ENCODE assay signal across 29 mouse cellular contexts in genomic region chr12:34559001-34559400, GRCm38 (mm10).
DNase-seq lines count a peak whose midpoint lies in the region; ATAC-seq and TF ChIP-seq lines count a peak whose summit lies in the region.
"Had no signal": no experiment of that assay in that cellular context is flagged by ENCODE, and none has a peak within 500 bp of the region (broad histone marks: within the 10 kb centered on the region; RNA-seq: fewer than 3 reads in every experiment).

No protein-coding gene starts in this region.

- no peaks in the 10 kb centered on the region for H3K9me3 ChIP-seq in neural tube, embryonic 11.5 days (ENCODE audit: control insufficient read depth, low read length)
- H3K9me3 ChIP-seq in embryonic facial prominence, embryonic 10.5 days = no peaks in the 10 kb centered on the region
- H3K9me3 ChIP-seq: embryonic facial prominence, embryonic 13.5 days; forebrain, embryonic 15.5 days; G1E; heart, embryonic 12.5 days; kidney, embryonic 15.5 days; midbrain, embryonic 13.5 days; neural tube, embryonic 12.5 days had no signal

- TF ChIP-seq CTCF in kidney, adult 2 months (conservative IDR thresholded peaks at IDR 0.05; ENCODE audit: insufficient read depth, insufficient read length, low read depth, low read length) = no peak

- no peak overlapping the region for H3K4me3 ChIP-seq in kidney, adult 2 months (ENCODE audit: insufficient read depth, low read depth, low read length)
- H3K4me3 ChIP-seq in neural tube, embryonic 11.5 days (ENCODE audit: low read depth, low read length) = no peak overlapping the region
- no peak overlapping the region for H3K4me3 ChIP-seq in embryonic facial prominence, embryonic 10.5 days
- H3K4me3 ChIP-seq: embryonic facial prominence, embryonic 13.5 days; forebrain, embryonic 15.5 days; heart, embryonic 12.5 days; kidney, embryonic 15.5 days; midbrain, embryonic 13.5 days; neural tube, embryonic 12.5 days had no signal

- 71% methylated on average over 5 of the region's 5 CpGs for WGBS in kidney, adult 2 months
- WGBS in neural tube, embryonic 11.5 days = 70% methylated on average over 5 of the region's 5 CpGs
- WGBS in embryonic facial prominence, embryonic 10.5 days = 64% methylated on average over 5 of the region's 5 CpGs

- no peaks in the 10 kb centered on the region for H3K36me3 ChIP-seq in kidney, adult 2 months (ENCODE audit: control insufficient read depth, insufficient read depth, low read length)
- H3K36me3 ChIP-seq in neural tube, embryonic 11.5 days (ENCODE audit: control insufficient read depth, insufficient read depth, low read length) = no peaks in the 10 kb centered on the region
- no peaks in the 10 kb centered on the region for H3K36me3 ChIP-seq in embryonic facial prominence, embryonic 10.5 days (replicated peaks)
- H3K36me3 ChIP-seq: embryonic facial prominence, embryonic 13.5 days; forebrain, embryonic 15.5 days; G1E; heart, embryonic 12.5 days; kidney, embryonic 15.5 days; midbrain, embryonic 13.5 days; neural tube, embryonic 12.5 days had no signal

- no peak overlapping the region for H3K9ac ChIP-seq in neural tube, embryonic 11.5 days (ENCODE audit: low read length)
- H3K9ac ChIP-seq: embryonic facial prominence, embryonic 13.5 days; forebrain, embryonic 15.5 days; heart, embryonic 12.5 days; kidney, embryonic 15.5 days; liver, postnatal 0 days; midbrain, embryonic 13.5 days; neural tube, embryonic 12.5 days had no signal

- no peaks in the 10 kb centered on the region for H3K27me3 ChIP-seq in kidney, adult 2 months (replicated peaks; ENCODE audit: control insufficient read depth, insufficient read depth, low read length)
- H3K27me3 ChIP-seq in neural tube, embryonic 11.5 days (ENCODE audit: control insufficient read depth, insufficient read depth, low read length) = no peaks in the 10 kb centered on the region
- H3K27me3 ChIP-seq in embryonic facial prominence, embryonic 10.5 days (replicated peaks; ENCODE audit: low read depth, poor library complexity, severe bottlenecking) = no peaks in the 10 kb centered on the region
- H3K27me3 ChIP-seq: CH12.LX; embryonic facial prominence, embryonic 13.5 days; forebrain, embryonic 15.5 days; heart, embryonic 12.5 days; kidney, embryonic 15.5 days; midbrain, embryonic 13.5 days; neural tube, embryonic 12.5 days had no signal

- ATAC-seq in neural tube, embryonic 11.5 days (ENCODE audit: insufficient read depth, low FRiP score, low TSS enrichment) = no peak
- ATAC-seq: forebrain, embryonic 15.5 days; hindbrain, postnatal 0 days; intestine, embryonic 16.5 days; liver, postnatal 0 days; midbrain, embryonic 13.5 days had no signal

- peak; percentile 1 to 6 for DNase-seq in kidney, postnatal 4 days
- DNase-seq in kidney, adult 2 months = no peak
- DNase-seq in neural tube, embryonic 11.5 days (ENCODE audit: low spot score) = peak; percentile 13
- DNase-seq in neural tube, embryonic 10.5 days (ENCODE audit: extremely low spot score, low spot score) = no peak
- peak; percentile 9 for DNase-seq in embryonic facial prominence, embryonic 10.5 days (ENCODE audit: low spot score)
- no peak for DNase-seq in frontal cortex, postnatal 10 days (ENCODE audit: low spot score in 2 of 2)
- no peak for DNase-seq in frontal cortex, postnatal 14 days (ENCODE audit: low spot score in 2 of 2)
- DNase-seq: adrenal gland, postnatal 10 days; cerebellum, adult 2 months; cerebellum, postnatal 25 days; gastrocnemius, postnatal 25 days; heart, adult 18-20 months; heart, postnatal 14 days; liver, postnatal 0 days; retina, postnatal 1 day; right cerebral cortex, postnatal 25 days; spleen, adult 18-20 months; thymus, postnatal 14 days had no signal

- H3K4me2 ChIP-seq in neural tube, embryonic 11.5 days (ENCODE audit: low read depth) = no peak overlapping the region
- H3K4me2 ChIP-seq: embryonic facial prominence, embryonic 13.5 days; forebrain, embryonic 15.5 days; heart, embryonic 12.5 days; kidney, embryonic 15.5 days; liver, embryonic 11.5 days; midbrain, embryonic 13.5 days; neural tube, embryonic 12.5 days had no signal

- H3K4me1 ChIP-seq in kidney, adult 2 months (ENCODE audit: control insufficient read depth, insufficient read depth, low read length) = 0 out of 2 replicates have a peak, but pooled peaks cover 4% of the 10 kb centered on the region
- no peaks in the 10 kb centered on the region for H3K4me1 ChIP-seq in neural tube, embryonic 11.5 days (ENCODE audit: control insufficient read depth, insufficient read depth, low read length)
- peaks cover 9% of the 10 kb centered on the region for H3K4me1 ChIP-seq in embryonic facial prominence, embryonic 10.5 days
- H3K4me1 ChIP-seq: embryonic facial prominence, embryonic 13.5 days; forebrain, embryonic 15.5 days; heart, embryonic 12.5 days; midbrain, embryonic 13.5 days; neural tube, embryonic 12.5 days had no signal

- no peak for TF ChIP-seq POLR2A in kidney, adult 2 months (IDR thresholded peaks at IDR 0.05; ENCODE audit: low read depth, low read length)

- H3K27ac ChIP-seq in kidney, adult 2 months (ENCODE audit: insufficient read depth, low read depth, low read length) = no peak overlapping the region
- no peak overlapping the region for H3K27ac ChIP-seq in neural tube, embryonic 11.5 days (ENCODE audit: low read depth, low read length)
- no peak overlapping the region for H3K27ac ChIP-seq in embryonic facial prominence, embryonic 10.5 days (replicated peaks)
- H3K27ac ChIP-seq: embryonic facial prominence, embryonic 13.5 days; forebrain, embryonic 15.5 days; hindbrain, postnatal 0 days; kidney, embryonic 15.5 days; midbrain, embryonic 13.5 days; neural tube, embryonic 12.5 days had no signal

Comparison
In these comparisons a context has a peak if more than half of its experiments do, and no peak if none do; other contexts are left out.
1. DNase-seq: peak in kidney, postnatal 4 days (2 of 2), neural tube, embryonic 11.5 days (single experiment) and embryonic facial prominence, embryonic 10.5 days (single experiment); none in kidney, adult 2 months (single experiment), neural tube, embryonic 10.5 days (single experiment), frontal cortex, postnatal 10 days (0 of 2) and frontal cortex, postnatal 14 days (0 of 2).